10 mouse cellular contexts compared by ENCODE assay signal in the genomic region with DNA sequence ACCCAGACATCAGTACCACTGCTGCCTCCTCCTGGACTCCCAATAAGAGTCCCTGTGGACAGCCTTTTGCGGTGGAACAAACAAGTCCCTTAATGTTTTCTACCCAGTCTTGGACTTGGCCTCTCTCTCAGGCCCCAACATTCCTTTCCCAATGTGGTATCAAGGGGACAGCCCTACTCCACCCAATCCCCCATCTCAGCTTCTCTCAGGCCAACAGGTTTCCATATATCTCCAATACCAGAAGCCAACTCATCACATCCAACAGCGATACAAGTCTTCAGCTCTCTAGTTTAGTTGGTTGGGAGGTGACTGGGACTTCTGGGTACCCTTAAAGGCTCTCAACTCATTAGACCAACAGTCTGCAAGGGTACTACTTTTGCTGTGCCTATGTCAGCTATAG. TPM values are rescaled to one million over a fixed set of nuclear protein-coding genes. Genes with fewer than 3 reads are reported as not detected.
A peak's percentile ranks its signal among the peaks of the same experiment; 100 is the strongest.
DNase-seq lines count a peak whose midpoint lies in the region; ATAC-seq lines count a peak whose summit lies in the region.
"Had no signal": no experiment of that assay in that cellular context is flagged by ENCODE, and none has a peak within 500 bp of the region (broad histone marks: within the 10 kb centered on the region; RNA-seq: fewer than 3 reads in every experiment).

No protein-coding gene starts in this region.

- no peak for ATAC-seq in heart, embryonic 11.5 days (replicated peaks; ENCODE audit: insufficient number of reproducible peaks, low FRiP score, low TSS enrichment)
- no peak for ATAC-seq in embryonic facial prominence, embryonic 12.5 days (ENCODE audit: insufficient number of reproducible peaks, insufficient read depth, low FRiP score, low TSS enrichment)
- no peak for ATAC-seq in hindbrain, embryonic 14.5 days (ENCODE audit: low FRiP score)
- ATAC-seq in midbrain, embryonic 13.5 days, result 0 out of 2 replicates have a peak, but pooled peaks have one; percentile 0
- ATAC-seq in CD4-positive, CD25-positive, alpha-beta regulatory T cell, adult 4 months, result no peak
- no peak for ATAC-seq in granulocyte monocyte progenitor cell, adult 5-6 weeks (replicated peaks; ENCODE audit: poor library complexity, severe bottlenecking)

- H3K27ac ChIP-seq in heart, embryonic 11.5 days (ENCODE audit: low read depth, low read length), result no peak overlapping the region
- no peak overlapping the region for H3K27ac ChIP-seq in embryonic facial prominence, embryonic 12.5 days
- H3K27ac ChIP-seq in hindbrain, embryonic 14.5 days, result no peak overlapping the region
- no peak overlapping the region for H3K27ac ChIP-seq in midbrain, embryonic 13.5 days

- intact Hi-C loops in heart, postnatal 10 days (cut with DNase I), result loop anchor here (5.0 kb wide), 3 partner anchors 224 to 576 kb away; partner anchors contain the start of genes Lig1, Zfp606 and Zswim9

- DNase-seq in heart, postnatal 10 days, result no peak
- no peak for DNase-seq in hindbrain, embryonic 14.5 days (ENCODE audit: low spot score)
- DNase-seq in natural killer cell, adult 2 months (ENCODE audit: low spot score in 2 of 2), result no peak

- H3K27me3 ChIP-seq in heart, embryonic 11.5 days (ENCODE audit: control insufficient read depth, insufficient read depth, low read length), result no peaks in the 10 kb centered on the region
- no peaks in the 10 kb centered on the region for H3K27me3 ChIP-seq in embryonic facial prominence, embryonic 12.5 days
- H3K27me3 ChIP-seq in hindbrain, embryonic 14.5 days (ENCODE audit: control insufficient read depth, insufficient read depth, low read length), result no peaks in the 10 kb centered on the region
- no peaks in the 10 kb centered on the region for H3K27me3 ChIP-seq in midbrain, embryonic 13.5 days

- H3K9me3 ChIP-seq in heart, embryonic 11.5 days (replicated peaks; ENCODE audit: control insufficient read depth, low read length), result no peaks in the 10 kb centered on the region
- H3K9me3 ChIP-seq in embryonic facial prominence, embryonic 12.5 days, result no peaks in the 10 kb centered on the region
- no peaks in the 10 kb centered on the region for H3K9me3 ChIP-seq in hindbrain, embryonic 14.5 days (ENCODE audit: control insufficient read depth, low read length)
- H3K9me3 ChIP-seq in midbrain, embryonic 13.5 days, result no peaks in the 10 kb centered on the region

- peaks cover 3% of the 10 kb centered on the region; the same call in 1 of the 2 replicates for H3K4me1 ChIP-seq in heart, embryonic 11.5 days (ENCODE audit: control insufficient read depth, insufficient read depth, low read length)
- H3K4me1 ChIP-seq in embryonic facial prominence, embryonic 12.5 days, result 0 out of 2 replicates have a peak, but pooled peaks cover 5% of the 10 kb centered on the region
- peaks cover 5% of the 10 kb centered on the region; the same call in 1 of the 2 replicates for H3K4me1 ChIP-seq in hindbrain, embryonic 14.5 days (replicated peaks; ENCODE audit: control insufficient read depth, insufficient read depth, low read length)
- H3K4me1 ChIP-seq in midbrain, embryonic 13.5 days (replicated peaks), result peaks cover 7% of the 10 kb centered on the region

- WGBS in heart, embryonic 11.5 days (ENCODE audit: insufficient replicate concordance), result 81% methylated on average over 2 of the region's 2 CpGs
- 92% methylated on average over 2 of the region's 2 CpGs for WGBS in embryonic facial prominence, embryonic 12.5 days
- WGBS in hindbrain, embryonic 14.5 days, result 89% methylated on average over 2 of the region's 2 CpGs
- 84% methylated on average over 2 of the region's 2 CpGs for WGBS in midbrain, embryonic 13.5 days

- H3K4me2 ChIP-seq in heart, embryonic 11.5 days, result peak overlapping the region; percentile 63
- H3K4me2 ChIP-seq in embryonic facial prominence, embryonic 12.5 days (replicated peaks), result peak overlapping the region; percentile 61
- peak overlapping the region; percentile 56 for H3K4me2 ChIP-seq in hindbrain, embryonic 14.5 days (replicated peaks)
- peak overlapping the region; percentile 54 for H3K4me2 ChIP-seq in midbrain, embryonic 13.5 days (replicated peaks)

- no peaks in the 10 kb centered on the region for H3K36me3 ChIP-seq in heart, embryonic 11.5 days (ENCODE audit: control insufficient read depth, insufficient read depth, low read length)
- no peaks in the 10 kb centered on the region for H3K36me3 ChIP-seq in embryonic facial prominence, embryonic 12.5 days
- H3K36me3 ChIP-seq in hindbrain, embryonic 14.5 days (replicated peaks; ENCODE audit: control insufficient read depth, insufficient read depth), result no peaks in the 10 kb centered on the region
- H3K36me3 ChIP-seq in midbrain, embryonic 13.5 days, result peaks cover 4% of the 10 kb centered on the region; the same call in 1 of the 2 replicates

- H3K4me3 ChIP-seq in heart, embryonic 11.5 days (ENCODE audit: low read depth, low read length), result peak overlapping the region; percentile 56
- peak overlapping the region; percentile 61 for H3K4me3 ChIP-seq in embryonic facial prominence, embryonic 12.5 days
- H3K4me3 ChIP-seq in hindbrain, embryonic 14.5 days (replicated peaks; ENCODE audit: low read length), result peak overlapping the region; percentile 49
- peak overlapping the region; percentile 58 for H3K4me3 ChIP-seq in midbrain, embryonic 13.5 days (replicated peaks)

- H3K9ac ChIP-seq in heart, embryonic 11.5 days (ENCODE audit: low read depth, low read length), result no peak overlapping the region
- H3K9ac ChIP-seq in embryonic facial prominence, embryonic 12.5 days, result no peak overlapping the region
- peak overlapping the region; percentile 65; the same call in 1 of the 2 replicates for H3K9ac ChIP-seq in hindbrain, embryonic 14.5 days
- no peak overlapping the region for H3K9ac ChIP-seq in midbrain, embryonic 13.5 days (replicated peaks)

RNA-seq across cellular contexts. Expression of gene Mzf1, which starts 1.1 kb away (rescaled TPM):
- polyA plus RNA-seq in heart, embryonic 11.5 days (2014; fragmentation: Nextera tagmentation; extraction: Ambion mirVana), result 1.5 and 1.7 TPM in 2 replicates
- under 1 TPM; 0.72 to 0.92 TPM for total RNA-seq in heart, postnatal 10 days (2021)
- 3.8 TPM in 2 replicates for polyA plus RNA-seq in embryonic facial prominence, embryonic 12.5 days (2016; fragmentation: Nextera tagmentation; extraction: Ambion mirVana)
- polyA plus RNA-seq in hindbrain, embryonic 14.5 days (2014; fragmentation: Nextera tagmentation; extraction: Ambion mirVana), result 6.2 and 6.4 TPM in 2 replicates
- polyA plus RNA-seq in midbrain, embryonic 13.5 days (2015; fragmentation: Nextera tagmentation; extraction: Ambion mirVana), result 6.8 and 7.1 TPM in 2 replicates
- under 1 TPM; 0.35 to 0.84 TPM for polyA plus RNA-seq in CD4-positive, CD25-positive, alpha-beta regulatory T cell, adult 4 months (2017; shearing (Covaris generic))
- 0.43 TPM in 1 of 2 replicates, not detected in the other for total RNA-seq in granulocyte monocyte progenitor cell, adult 5-6 weeks (2014; fragmentation: Nextera tagmentation)
- total RNA-seq in granulocyte monocyte progenitor cell, adult 5-6 weeks (2017), result 0.30 and 0.57 TPM in 2 replicates

RNA-seq across cellular contexts. Expression of gene Ube2m, which starts 15.4 kb away (rescaled TPM):
- polyA plus RNA-seq in heart, embryonic 11.5 days (2014; fragmentation: Nextera tagmentation; extraction: Ambion mirVana), result 172 and 174 TPM in 2 replicates
- 100 to 1,000 TPM; 185 to 188 TPM for total RNA-seq in heart, postnatal 10 days (2021)
- 166 and 183 TPM in 2 replicates for polyA plus RNA-seq in embryonic facial prominence, embryonic 12.5 days (2016; fragmentation: Nextera tagmentation; extraction: Ambion mirVana)
- polyA plus RNA-seq in hindbrain, embryonic 14.5 days (2014; fragmentation: Nextera tagmentation; extraction: Ambion mirVana), result 178 and 179 TPM in 2 replicates
- 63.1 and 91.6 TPM in 2 replicates for polyA plus RNA-seq in midbrain, embryonic 13.5 days (2015; fragmentation: Nextera tagmentation; extraction: Ambion mirVana)
- 10 to 100 TPM in 1 of 2 experiments, 1 to 10 TPM in 1; 7.9 to 14.3 TPM for polyA plus RNA-seq in CD4-positive, CD25-positive, alpha-beta regulatory T cell, adult 4 months (2017; shearing (Covaris generic))
- 196 and 197 TPM in 2 replicates for total RNA-seq in granulocyte monocyte progenitor cell, adult 5-6 weeks (2014; fragmentation: Nextera tagmentation)
- total RNA-seq in granulocyte monocyte progenitor cell, adult 5-6 weeks (2017), result 126 and 132 TPM in 2 replicates

RNA-seq across cellular contexts. Expression of gene Chmp2a, which starts 18.9 kb away (rescaled TPM):
- polyA plus RNA-seq in heart, embryonic 11.5 days (2014; fragmentation: Nextera tagmentation; extraction: Ambion mirVana), result 148 and 149 TPM in 2 replicates
- total RNA-seq in heart, postnatal 10 days (2021), result 100 to 1,000 TPM; 137 to 143 TPM
- polyA plus RNA-seq in embryonic facial prominence, embryonic 12.5 days (2016; fragmentation: Nextera tagmentation; extraction: Ambion mirVana), result 121 and 127 TPM in 2 replicates
- 173 and 184 TPM in 2 replicates for polyA plus RNA-seq in hindbrain, embryonic 14.5 days (2014; fragmentation: Nextera tagmentation; extraction: Ambion mirVana)
- 181 and 186 TPM in 2 replicates for polyA plus RNA-seq in midbrain, embryonic 13.5 days (2015; fragmentation: Nextera tagmentation; extraction: Ambion mirVana)
- 100 to 1,000 TPM; 259 to 278 TPM for polyA plus RNA-seq in CD4-positive, CD25-positive, alpha-beta regulatory T cell, adult 4 months (2017; shearing (Covaris generic))
- total RNA-seq in granulocyte monocyte progenitor cell, adult 5-6 weeks (2014; fragmentation: Nextera tagmentation), result 117 and 163 TPM in 2 replicates
- 162 and 196 TPM in 2 replicates for total RNA-seq in granulocyte monocyte progenitor cell, adult 5-6 weeks (2017)

RNA-seq across cellular contexts. Expression of gene Vmn1r85, which starts 41.5 kb away (rescaled TPM):
- not detected in 2 replicates for polyA plus RNA-seq in heart, embryonic 11.5 days (2014; fragmentation: Nextera tagmentation; extraction: Ambion mirVana)
- total RNA-seq in heart, postnatal 10 days (2021), result not detected
- not detected in 2 replicates for polyA plus RNA-seq in embryonic facial prominence, embryonic 12.5 days (2016; fragmentation: Nextera tagmentation; extraction: Ambion mirVana)
- 0.11 and 0.21 TPM in 2 replicates for polyA plus RNA-seq in hindbrain, embryonic 14.5 days (2014; fragmentation: Nextera tagmentation; extraction: Ambion mirVana)
- 0.03 and 0.04 TPM in 2 replicates for polyA plus RNA-seq in midbrain, embryonic 13.5 days (2015; fragmentation: Nextera tagmentation; extraction: Ambion mirVana)
- polyA plus RNA-seq in CD4-positive, CD25-positive, alpha-beta regulatory T cell, adult 4 months (2017; shearing (Covaris generic)), result not detected
- not detected in 2 replicates for total RNA-seq in granulocyte monocyte progenitor cell, adult 5-6 weeks (2014; fragmentation: Nextera tagmentation)
- not detected in 2 replicates for total RNA-seq in granulocyte monocyte progenitor cell, adult 5-6 weeks (2017)
- total RNA-seq: ES-E14 had no signal
- polyA plus RNA-seq: urinary bladder, adult 2 months had no signal

RNA-seq across cellular contexts. Expression of gene Zbtb45, which starts 43.7 kb away (rescaled TPM):
- polyA plus RNA-seq in heart, embryonic 11.5 days (2014; fragmentation: Nextera tagmentation; extraction: Ambion mirVana), result 13.6 and 16.0 TPM in 2 replicates
- 10 to 100 TPM in 1 of 2 experiments, 1 to 10 TPM in 1; 9.7 to 11.8 TPM for total RNA-seq in heart, postnatal 10 days (2021)
- polyA plus RNA-seq in embryonic facial prominence, embryonic 12.5 days (2016; fragmentation: Nextera tagmentation; extraction: Ambion mirVana), result 28.8 and 29.9 TPM in 2 replicates
- 37.9 and 40.8 TPM in 2 replicates for polyA plus RNA-seq in hindbrain, embryonic 14.5 days (2014; fragmentation: Nextera tagmentation; extraction: Ambion mirVana)
- 37.3 and 41.2 TPM in 2 replicates for polyA plus RNA-seq in midbrain, embryonic 13.5 days (2015; fragmentation: Nextera tagmentation; extraction: Ambion mirVana)
- polyA plus RNA-seq in CD4-positive, CD25-positive, alpha-beta regulatory T cell, adult 4 months (2017; shearing (Covaris generic)), result 1 to 10 TPM; 5.6 to 7.4 TPM
- 8.5 and 19.8 TPM in 2 replicates for total RNA-seq in granulocyte monocyte progenitor cell, adult 5-6 weeks (2014; fragmentation: Nextera tagmentation)
- total RNA-seq in granulocyte monocyte progenitor cell, adult 5-6 weeks (2017), result 4.9 and 11.9 TPM in 2 replicates
